Comparison of ENCODE assay signal across 7 mouse cellular contexts in the genomic region with DNA sequence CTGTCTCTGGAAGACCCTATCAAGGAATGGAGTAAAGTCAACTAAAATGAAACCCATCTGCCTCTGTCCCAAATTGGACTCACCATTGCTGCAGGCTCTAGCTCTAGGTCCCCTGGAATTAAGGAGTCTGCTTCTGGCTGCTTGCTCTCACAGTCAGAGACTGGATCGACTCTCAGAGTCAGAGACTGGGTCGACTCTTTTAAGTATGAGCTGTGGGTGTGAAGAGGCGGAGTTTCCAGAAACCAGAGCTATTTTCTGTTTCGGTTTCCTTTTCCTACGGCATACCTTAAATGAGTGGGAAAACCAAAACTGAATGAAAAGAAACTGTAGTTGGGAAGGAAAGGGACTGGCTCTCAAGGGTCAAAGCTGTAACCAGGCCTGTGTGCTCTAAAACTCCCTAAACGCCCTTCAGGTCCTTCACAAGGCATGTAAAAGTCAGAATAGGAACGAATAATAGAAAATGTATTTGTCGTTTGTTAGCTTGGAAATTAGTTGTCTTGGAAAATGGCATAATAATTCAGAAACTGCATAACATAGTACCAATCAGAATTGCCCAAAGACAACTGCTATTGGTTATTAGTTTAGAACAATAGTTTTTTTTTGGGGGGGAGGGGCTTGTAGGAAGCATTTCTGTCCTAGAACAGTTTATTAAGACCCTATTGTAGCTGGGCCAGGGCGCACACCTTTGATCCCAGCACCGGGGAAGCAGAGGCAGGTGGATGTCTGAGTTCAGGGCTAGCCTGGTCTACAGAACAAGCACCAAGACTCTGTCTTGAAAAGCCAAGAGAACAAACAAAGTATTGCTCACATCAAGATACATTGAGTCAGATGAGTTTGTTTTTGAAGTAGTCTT. TPM values are rescaled to one million over a fixed set of nuclear protein-coding genes. Genes with fewer than 3 reads are reported as not detected.
DNase-seq lines count a peak whose midpoint lies in the region; ATAC-seq lines count a peak whose summit lies in the region.

A gene (minus strand): TSS at position 196 of the 853 bp plus-strand sequence.

- no peak within 1 kb of the TSS for H3K27ac ChIP-seq in liver, embryonic 11.5 days (ENCODE audit: low read depth, low read length)
- H3K27ac ChIP-seq in stomach, embryonic 16.5 days (ENCODE audit: low read length) = no peak within 1 kb of the TSS

- H3K36me3 ChIP-seq in liver, embryonic 11.5 days (ENCODE audit: control insufficient read depth, insufficient read depth, low read length) = no peaks in the 10 kb centered on the region
- no peaks in the 10 kb centered on the region for H3K36me3 ChIP-seq in stomach, embryonic 16.5 days (ENCODE audit: control insufficient read depth, insufficient read depth, low read length)

- no peak within 1 kb of the TSS for H3K4me3 ChIP-seq in liver, embryonic 11.5 days (ENCODE audit: low read depth, low read length)
- H3K4me3 ChIP-seq in stomach, embryonic 16.5 days (replicated peaks; ENCODE audit: low read length) = no peak within 1 kb of the TSS

- H3K9me3 ChIP-seq in liver, embryonic 11.5 days (ENCODE audit: control insufficient read depth, low read length) = no peaks in the 10 kb centered on the region
- no peaks in the 10 kb centered on the region for H3K9me3 ChIP-seq in stomach, embryonic 16.5 days (replicated peaks; ENCODE audit: control insufficient read depth, low read length)

- H3K27me3 ChIP-seq in liver, embryonic 11.5 days (replicated peaks; ENCODE audit: control insufficient read depth, insufficient read depth, low read length) = peaks cover 31% of the 10 kb centered on the region
- peaks cover 9% of the 10 kb centered on the region for H3K27me3 ChIP-seq in stomach, embryonic 16.5 days (ENCODE audit: control insufficient read depth, insufficient read depth, low read length)

- H3K4me1 ChIP-seq in liver, embryonic 11.5 days (replicated peaks; ENCODE audit: control insufficient read depth, insufficient read depth, low read length) = peaks cover 19% of the 10 kb centered on the region
- H3K4me1 ChIP-seq in stomach, embryonic 16.5 days (ENCODE audit: control insufficient read depth, insufficient read depth, low read length) = peaks cover 19% of the 10 kb centered on the region

- WGBS in liver, embryonic 11.5 days = 49% methylated on average over 10 of the region's 10 CpGs
- WGBS in stomach, embryonic 16.5 days = 53% methylated on average over 10 of the region's 10 CpGs

- 0 out of 2 replicates have a peak, but pooled peaks have one; percentile 7 for ATAC-seq in common myeloid progenitor, adult 5-6 weeks (replicated peaks; ENCODE audit: low read depth, poor library complexity, severe bottlenecking)
- no peak for ATAC-seq in liver, embryonic 11.5 days (replicated peaks; ENCODE audit: low FRiP score)
- ATAC-seq in stomach, embryonic 16.5 days (ENCODE audit: insufficient read depth, low FRiP score) = no peak

- DNase-seq in spleen, postnatal 36 days (ENCODE audit: low spot score in 2 of 2) = peak; percentile 32 to 58
- no peak for DNase-seq in spleen, adult 18-20 months
- no peak for DNase-seq in liver, embryonic 11.5 days (ENCODE audit: low spot score)
- DNase-seq in cerebellum, adult 9-11 months = no peak
- DNase-seq in c-Kit-positive CD71-positive TER-119-positive erythroid progenitor cells, embryonic 14.5 days (ENCODE audit: low spot score) = no peak

- peak within 1 kb of the TSS; percentile 27 for H3K4me2 ChIP-seq in liver, embryonic 11.5 days
- H3K4me2 ChIP-seq in stomach, embryonic 16.5 days (ENCODE audit: low read depth, low read length) = peak within 1 kb of the TSS; percentile 36; the same call in 1 of the 2 replicates

- H3K9ac ChIP-seq in liver, embryonic 11.5 days (ENCODE audit: low read depth, low read length) = 0 out of 2 replicates have a peak within 1 kb of the TSS, but pooled peaks have one; percentile 6
- H3K9ac ChIP-seq in stomach, embryonic 16.5 days (ENCODE audit: low read length) = 0 out of 2 replicates have a peak within 1 kb of the TSS, but pooled peaks have one; percentile 18

RNA-seq across cellular contexts. Expression of the gene that starts here (rescaled TPM):
- total RNA-seq in common myeloid progenitor, adult 5-6 weeks (2017) = 3.7 TPM in 1 of 2 replicates, not detected in the other
- polyA plus RNA-seq in liver, embryonic 11.5 days (2014; fragmentation: Nextera tagmentation; extraction: Ambion mirVana) = 0.47 and 0.51 TPM in 2 replicates
- 1.4 and 2.3 TPM in 2 replicates for polyA plus RNA-seq in stomach, embryonic 16.5 days (2015; fragmentation: Nextera tagmentation; extraction: Ambion mirVana)

Comparison
In these comparisons a context has a peak if more than half of its experiments do, and no peak if none do; other contexts are left out.
1. DNase-seq: peak in spleen, postnatal 36 days (2 of 2); none in spleen, adult 18-20 months (0 of 2), liver, embryonic 11.5 days (single experiment), cerebellum, adult 9-11 months (single experiment) and c-Kit-positive CD71-positive TER-119-positive erythroid progenitor cells, embryonic 14.5 days (single experiment).